Mouse (Mus musculus): Measurements from ENCODE around the gene Gm20403. TPM values are rescaled to one million over a fixed set of nuclear protein-coding genes. Genes with fewer than 3 reads are reported as not detected.
"Not testable (repeated sequence)": the region's sequence is repeated elsewhere in the genome, so short reads cannot be mapped to it uniquely, and the experiment has no call there.

Gm20403 gene
- polyA plus RNA-seq, 1 experiment from 2014 or later, result not detected

- Histone ChIP-seq H3K9me3 (replicated peaks) (no peaks in the 10 kb centered on the region), H3K27ac (replicated peaks) (no peak overlapping the region), H3K27me3 (replicated peaks) (no peaks in the 10 kb centered on the region), H3K36me3 (no peaks in the 10 kb centered on the region), H3K4me2 (no peak overlapping the region), H3K9ac (replicated peaks) (no peak overlapping the region), H3K4me3 (replicated peaks) (no peak overlapping the region), H3K4me1 (no peaks in the 10 kb centered on the region)
- 96% methylated on average over 4 of the region's 4 CpGs for WGBS
- ATAC-seq (ENCODE audit: low FRiP score), result no peak
Measured at GRCm38 (mm10) chr12:54956457-54956856, 29.9 kb downstream of the Gm20403 start.

DNA sequence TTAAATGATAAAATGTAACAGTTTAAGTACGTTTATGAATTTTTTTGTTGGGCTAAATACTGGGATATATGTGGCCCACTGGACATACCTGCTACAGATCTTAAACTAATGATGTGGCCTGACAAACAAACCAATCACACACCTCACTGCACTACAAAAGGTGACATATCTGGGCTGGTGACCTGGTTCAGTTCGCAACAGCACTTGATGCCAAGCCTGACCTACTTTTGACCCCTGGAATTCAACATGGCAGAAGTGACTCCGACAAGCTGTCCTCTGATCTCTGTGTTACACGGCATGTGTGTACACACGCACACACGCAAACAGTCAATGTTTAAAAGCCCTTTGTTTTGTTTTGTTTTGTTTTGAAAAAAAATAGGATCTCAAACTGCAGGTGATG, 40.2 kb downstream of the Gm20403 start:
- no peaks in the 10 kb centered on the region for H3K4me1 ChIP-seq
- 84% methylated on average over 6 of the region's 6 CpGs for WGBS
- H3K4me2 ChIP-seq, result no peak overlapping the region
- no peak overlapping the region for H3K27ac ChIP-seq (replicated peaks)
- no peak for ATAC-seq (ENCODE audit: low FRiP score)
- H3K27me3 ChIP-seq (replicated peaks), result no peaks in the 10 kb centered on the region
- H3K9me3 ChIP-seq (replicated peaks), result no peaks in the 10 kb centered on the region
- no peak overlapping the region for H3K9ac ChIP-seq (replicated peaks)
- H3K36me3 ChIP-seq, result no peaks in the 10 kb centered on the region
- H3K4me3 ChIP-seq (replicated peaks), result no peak overlapping the region

- H3K4me3 ChIP-seq (replicated peaks); H3K36me3 ChIP-seq; H3K4me1 ChIP-seq; H3K27me3 ChIP-seq (replicated peaks); H3K4me2 ChIP-seq; ATAC-seq (ENCODE audit: low FRiP score); H3K27ac ChIP-seq (replicated peaks); H3K9me3 ChIP-seq (replicated peaks); H3K9ac ChIP-seq (replicated peaks): not testable (repeated sequence)
- 94% methylated on average over 6 of the region's 6 CpGs for WGBS
Measured at GRCm38 (mm10) chr12:54942586-54943157, 43.7 kb downstream of the Gm20403 start.

DNA sequence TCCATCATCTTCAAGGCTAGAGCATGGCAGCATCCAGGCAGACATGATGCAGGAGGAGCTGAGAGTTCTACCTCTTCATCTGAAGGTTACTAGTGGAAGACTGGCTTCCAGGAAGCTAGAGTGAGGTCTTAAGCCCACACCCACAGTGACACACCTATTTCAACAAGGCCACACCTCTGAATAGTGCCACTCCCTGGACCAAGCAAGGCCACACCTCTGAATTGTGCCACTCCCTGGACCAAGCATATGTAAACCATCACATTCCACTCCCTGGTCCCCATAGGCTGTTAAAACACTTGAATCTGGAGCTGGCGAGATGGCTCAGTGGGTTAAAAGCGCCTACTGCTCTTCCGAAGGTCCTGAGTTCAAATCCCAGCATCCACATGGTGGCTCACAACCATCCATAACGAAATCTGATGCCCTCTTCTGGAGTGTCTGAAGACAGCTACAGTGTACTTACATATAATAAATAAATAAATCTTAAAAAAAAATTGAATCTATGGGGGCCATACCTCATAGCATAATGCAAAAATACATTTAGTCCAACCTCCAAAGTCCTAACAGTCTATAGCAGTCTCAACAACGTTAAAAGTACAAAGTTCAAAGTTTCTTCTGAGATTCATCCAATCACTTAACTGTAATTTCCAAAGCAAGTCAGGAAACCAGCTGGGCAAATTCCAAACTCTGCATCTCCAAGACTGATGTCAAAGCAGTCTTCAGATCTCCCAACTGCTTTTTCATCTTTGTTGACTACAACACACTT, 48.6 kb downstream of the Gm20403 start:
- H3K27me3 ChIP-seq (replicated peaks); ATAC-seq (ENCODE audit: low FRiP score); H3K9me3 ChIP-seq (replicated peaks); H3K9ac ChIP-seq (replicated peaks); H3K4me1 ChIP-seq; H3K36me3 ChIP-seq; H3K4me3 ChIP-seq (replicated peaks); H3K27ac ChIP-seq (replicated peaks); H3K4me2 ChIP-seq: not testable (repeated sequence)
- 96% methylated on average over 5 of the region's 5 CpGs for WGBS

Other genes with a start within 250 kb of the Gm20403 start
- 131 and 137 TPM in 2 replicates for gene Snx6, start 190.8 kb downstream of the Gm20403 start, polyA plus RNA-seq (2015; fragmentation: Nextera tagmentation; extraction: Ambion mirVana)
- gene Cfl2, start 123.7 kb downstream of the Gm20403 start, polyA plus RNA-seq (2015; fragmentation: Nextera tagmentation; extraction: Ambion mirVana), result 294 and 346 TPM in 2 replicates
- gene Baz1a, start 27.8 kb upstream of the Gm20403 start, polyA plus RNA-seq (2015; fragmentation: Nextera tagmentation; extraction: Ambion mirVana), result 2.7 and 12.3 TPM in 2 replicates
- 34.1 and 34.7 TPM in 2 replicates for gene 2700097O09Rik, start 93.6 kb upstream of the Gm20403 start, polyA plus RNA-seq (2015; fragmentation: Nextera tagmentation; extraction: Ambion mirVana)
- 191 and 201 TPM in 2 replicates for gene Srp54a, start 93.7 kb upstream of the Gm20403 start, polyA plus RNA-seq (2015; fragmentation: Nextera tagmentation; extraction: Ambion mirVana)
- 69.0 and 77.3 TPM in 2 replicates for gene Fam177a, start 137.9 kb upstream of the Gm20403 start, polyA plus RNA-seq (2015; fragmentation: Nextera tagmentation; extraction: Ambion mirVana)
- 62.8 and 64.4 TPM in 2 replicates for gene Srp54b, start 168.6 kb upstream of the Gm20403 start, polyA plus RNA-seq (2015; fragmentation: Nextera tagmentation; extraction: Ambion mirVana)
- not detected in 2 replicates for gene 1700047I17Rik2, start 213.1 kb upstream of the Gm20403 start, polyA plus RNA-seq (2015; fragmentation: Nextera tagmentation; extraction: Ambion mirVana)
- gene Srp54c, start 243.6 kb upstream of the Gm20403 start, polyA plus RNA-seq (2015; fragmentation: Nextera tagmentation; extraction: Ambion mirVana), result 80.4 TPM in 2 replicates